Comparison of ENCODE assay signal across 21 mouse cellular contexts in genomic region chr10:13528155-13528554, GRCm38 (mm10).
"Had no signal": no experiment of that assay in that cellular context is flagged by ENCODE, and none has a peak within 500 bp of the region (broad histone marks: within the 10 kb centered on the region; RNA-seq: fewer than 3 reads in every experiment).

No protein-coding gene starts in this region.

- H3K27ac ChIP-seq: liver, embryonic 15.5 days; lung, embryonic 15.5 days; macrophage; midbrain, embryonic 13.5 days; midbrain, embryonic 15.5 days; neural tube, embryonic 13.5 days; neural tube, embryonic 15.5 days; stomach, embryonic 15.5 days; stomach, postnatal 0 days had no signal

- H3K4me3 ChIP-seq: liver, embryonic 15.5 days; lung, embryonic 15.5 days; megakaryocyte, embryonic 14.5 days; midbrain, embryonic 13.5 days; midbrain, embryonic 15.5 days; neural tube, embryonic 13.5 days; neural tube, embryonic 15.5 days; stomach, embryonic 15.5 days had no signal

- DNase-seq: lung, adult 2 months; lung, postnatal 14 days; lung, postnatal 36 days; retina, postnatal 1 day; right cerebral cortex, adult 18-20 months; right cerebral cortex, postnatal 14 days; thymus, adult 2 months; thymus, postnatal 25 days; thymus, postnatal 4 days had no signal

- H3K4me2 ChIP-seq: liver, embryonic 15.5 days; lung, embryonic 15.5 days; midbrain, embryonic 11.5 days; midbrain, embryonic 13.5 days; midbrain, embryonic 15.5 days; neural tube, embryonic 13.5 days; neural tube, embryonic 15.5 days; stomach, embryonic 15.5 days had no signal

- H3K9me3 ChIP-seq: liver, embryonic 15.5 days; lung, embryonic 15.5 days; megakaryocyte, embryonic 14.5 days; midbrain, embryonic 13.5 days; midbrain, embryonic 15.5 days; neural tube, embryonic 13.5 days; neural tube, embryonic 15.5 days; stomach, embryonic 15.5 days had no signal

- H3K9ac ChIP-seq: liver, embryonic 15.5 days; lung, embryonic 15.5 days; midbrain, embryonic 13.5 days; midbrain, embryonic 15.5 days; neural tube, embryonic 13.5 days; neural tube, embryonic 15.5 days; stomach, embryonic 15.5 days had no signal

- ATAC-seq: lung, postnatal 0 days; midbrain, embryonic 13.5 days; midbrain, embryonic 15.5 days had no signal

- H3K27me3 ChIP-seq: liver, embryonic 15.5 days; lung, embryonic 15.5 days; megakaryocyte, embryonic 14.5 days; midbrain, embryonic 13.5 days; midbrain, embryonic 15.5 days; neural tube, embryonic 13.5 days; neural tube, embryonic 15.5 days; stomach, embryonic 15.5 days had no signal

- H3K4me1 ChIP-seq: liver, embryonic 15.5 days; lung, embryonic 15.5 days; midbrain, embryonic 13.5 days; midbrain, embryonic 15.5 days; neural tube, embryonic 13.5 days; neural tube, embryonic 15.5 days; stomach, embryonic 15.5 days had no signal
